Mouse (Mus musculus) neural tube, embryonic 14.5 days (tissue): ENCODE measurements around the gene Lrpap1. TPM values are rescaled to one million over a fixed set of nuclear protein-coding genes. Genes with fewer than 3 reads are reported as not detected.
A peak's percentile ranks its signal among the peaks of the same experiment; 100 is the strongest.

ENCODE experiments used
- ATAC-seq: fragments of 200-750 bp; cut with Nextera tagmentation; 2 replicates; pipeline ENCODE4 v1.8.0; 2017; ENCODE audit warnings: low read depth, mild to moderate bottlenecking, moderate TSS enrichment, moderate library complexity
- H3K27ac ChIP-seq: fragments of 300-500 bp; sonication (generic); 2 replicates; pipeline ENCODE4 v1.5.1; 2014; ENCODE audit warnings: low read depth, mild to moderate bottlenecking, control low read depth, low read length, moderate library complexity, mixed read lengths
- H3K27me3 ChIP-seq: fragments of 300-500 bp; sonication (generic); 2 replicates; pipeline ENCODE4 v1.6.1; 2014; ENCODE audit warnings: low read length; ENCODE audit not compliant: control insufficient read depth, insufficient read depth
- H3K36me3 ChIP-seq: fragments of 300-500 bp; sonication (generic); 2 replicates; pipeline ENCODE4 v1.6.1; 2014; ENCODE audit warnings: low read length, mixed read lengths; ENCODE audit not compliant: control insufficient read depth, insufficient read depth
- H3K4me1 ChIP-seq: fragments of 300-500 bp; sonication (generic); 2 replicates; pipeline ENCODE4 v1.6.1; 2014; ENCODE audit warnings: low read length; ENCODE audit not compliant: control insufficient read depth, insufficient read depth
- H3K4me2 ChIP-seq: fragments of 300-500 bp; sonication (generic); 2 replicates; pipeline ENCODE4 v1.6.1; 2014; ENCODE audit warnings: mild to moderate bottlenecking, low read depth, low read length, control low read depth
- H3K4me3 ChIP-seq: fragments of 300-500 bp; sonication (generic); 2 replicates; pipeline ENCODE4 v1.5.1; 2014; ENCODE audit warnings: low read depth, low read length, control low read depth, mixed read lengths
- H3K9ac ChIP-seq: fragments of 300-500 bp; sonication (generic); replicated peaks from 2 replicates; pipeline ENCODE4 v1.6.1; 2014; ENCODE audit warnings: low read depth, mild to moderate bottlenecking, control low read depth, low read length, mixed read lengths
- H3K9me3 ChIP-seq: fragments of 300-500 bp; sonication (generic); 2 replicates; pipeline ENCODE4 v1.6.1; 2016; ENCODE audit warnings: low read length; ENCODE audit not compliant: control insufficient read depth
- WGBS: fragments of 180-500 bp; shearing (Covaris S2); extraction: QIAGEN DNeasy Blood & Tissue Kit; methylation state at CpG from one replicate; pipeline ENCODE4 v1.1.7; 2014; 5-methylcytosine and 5-hydroxymethylcytosine counted together
- polyA plus RNA-seq: library from polyadenylated mRNA; unstranded; fragments of >200 nt; fragmentation: Nextera tagmentation; extraction: Ambion mirVana; gene quantifications from 2 replicates; pipeline ENCODE4 v1.2.1, GENCODE M21; 2014

Gene Lrpap1
- polyA plus RNA-seq, 1 experiment from 2014 or later = 156 TPM

GRCm38 (mm10) chr5:35142910-35143309 lies 37.3 kb upstream of the Lrpap1 start:
- Histone ChIP-seq H3K4me2 (no peak overlapping the region), H3K9ac (no peak overlapping the region), H3K27me3 (no peaks in the 10 kb centered on the region), H3K36me3 (no peaks in the 10 kb centered on the region), H3K4me3 (no peak overlapping the region), H3K27ac (no peak overlapping the region), H3K4me1 (peaks cover 4% of the 10 kb centered on the region; the same call in 1 of the 2 replicates), H3K9me3 (no peaks in the 10 kb centered on the region)
- ATAC-seq = no peak
- WGBS = 50% methylated on average over 1 of the region's 1 CpGs

GRCm38 (mm10) chr5:35141316-35141715 lies 35.8 kb upstream of the Lrpap1 start:
- no peak overlapping the region for H3K4me3 ChIP-seq
- WGBS = 44% methylated on average over 3 of the region's 3 CpGs
- H3K27ac ChIP-seq = no peak overlapping the region
- H3K9ac ChIP-seq = 0 out of 2 replicates have a peak overlapping the region, but pooled peaks have one; percentile 16
- no peaks in the 10 kb centered on the region for H3K9me3 ChIP-seq
- no peaks in the 10 kb centered on the region for H3K4me1 ChIP-seq
- no peaks in the 10 kb centered on the region for H3K27me3 ChIP-seq
- no peaks in the 10 kb centered on the region for H3K36me3 ChIP-seq
- no peak for ATAC-seq
- H3K4me2 ChIP-seq = no peak overlapping the region

GRCm38 (mm10) chr5:35138183-35138611 lies 32.6 kb upstream of the Lrpap1 start:
- Histone ChIP-seq H3K9ac (no peak overlapping the region), H3K27ac (no peak overlapping the region), H3K36me3 (no peaks in the 10 kb centered on the region), H3K4me1 (no peaks in the 10 kb centered on the region), H3K4me3 (no peak overlapping the region), H3K27me3 (no peaks in the 10 kb centered on the region), H3K9me3 (no peaks in the 10 kb centered on the region), H3K4me2 (no peak overlapping the region)
- no peak for ATAC-seq
- WGBS = 72% methylated on average over 11 of the region's 11 CpGs

- no peak for ATAC-seq
- Histone ChIP-seq H3K4me1 (no peaks in the 10 kb centered on the region), H3K27me3 (no peaks in the 10 kb centered on the region), H3K27ac (no peak overlapping the region; the same call in 1 of the 2 replicates), H3K36me3 (no peaks in the 10 kb centered on the region), H3K4me3 (no peak overlapping the region), H3K4me2 (no peak overlapping the region), H3K9me3 (no peaks in the 10 kb centered on the region), H3K9ac (no peak overlapping the region)
- 55% methylated on average over 13 of the region's 13 CpGs for WGBS
These were observed 32.1 kb upstream of the Lrpap1 start for GRCm38 (mm10) chr5:35137510-35138182.

- H3K36me3 ChIP-seq = no peaks in the 10 kb centered on the region
- H3K27ac ChIP-seq = no peak overlapping the region
- ATAC-seq = no peak
- H3K9ac ChIP-seq = no peak overlapping the region
- H3K4me3 ChIP-seq = no peak overlapping the region
- no peaks in the 10 kb centered on the region for H3K9me3 ChIP-seq
- 74% methylated on average over 5 of the region's 5 CpGs for WGBS
- no peaks in the 10 kb centered on the region for H3K27me3 ChIP-seq
- no peak overlapping the region for H3K4me2 ChIP-seq
- no peaks in the 10 kb centered on the region for H3K4me1 ChIP-seq
These were observed 30.3 kb upstream of the Lrpap1 start for GRCm38 (mm10) chr5:35135903-35136302.

- no peaks in the 10 kb centered on the region for H3K27me3 ChIP-seq
- no peak for ATAC-seq
- H3K9ac ChIP-seq = no peak overlapping the region
- 67% methylated on average over 3 of the region's 3 CpGs for WGBS
- H3K4me2 ChIP-seq = no peak overlapping the region
- H3K36me3 ChIP-seq = no peaks in the 10 kb centered on the region
- H3K4me1 ChIP-seq = no peaks in the 10 kb centered on the region
- no peak overlapping the region for H3K27ac ChIP-seq
- H3K4me3 ChIP-seq = no peak overlapping the region
- no peaks in the 10 kb centered on the region for H3K9me3 ChIP-seq
These were observed 28.7 kb upstream of the Lrpap1 start for GRCm38 (mm10) chr5:35134286-35134685.

GRCm38 (mm10) chr5:35133468-35133867 lies 27.9 kb upstream of the Lrpap1 start:
- WGBS = 83% methylated on average over 4 of the region's 4 CpGs
- no peaks in the 10 kb centered on the region for H3K9me3 ChIP-seq
- ATAC-seq = no peak

GRCm38 (mm10) chr5:35132278-35132980 lies 26.9 kb upstream of the Lrpap1 start:
- Histone ChIP-seq H3K27me3 (no peaks in the 10 kb centered on the region), H3K4me3 (no peak overlapping the region), H3K9me3 (no peaks in the 10 kb centered on the region), H3K4me1 (no peaks in the 10 kb centered on the region), H3K27ac (no peak overlapping the region), H3K9ac (no peak overlapping the region), H3K36me3 (no peaks in the 10 kb centered on the region), H3K4me2 (no peak overlapping the region)
- WGBS = 92% methylated on average over 9 of the region's 9 CpGs
- no peak for ATAC-seq

More at GRCm38 (mm10) chr5:35133468-35133867, 27.9 kb upstream of the Lrpap1 start:
- H3K36me3 ChIP-seq = no peaks in the 10 kb centered on the region
- no peaks in the 10 kb centered on the region for H3K27me3 ChIP-seq
- H3K4me1 ChIP-seq = no peaks in the 10 kb centered on the region
- no peak overlapping the region for H3K4me3 ChIP-seq
- H3K27ac ChIP-seq = no peak overlapping the region
- H3K4me2 ChIP-seq = no peak overlapping the region
- no peak overlapping the region for H3K9ac ChIP-seq

GRCm38 (mm10) chr5:35131773-35132172 lies 26.2 kb upstream of the Lrpap1 start:
- ATAC-seq = peak; percentile 52; the same call in 1 of the 2 replicates
- Histone ChIP-seq H3K27ac (no peak overlapping the region), H3K4me1 (no peaks in the 10 kb centered on the region), H3K4me2 (no peak overlapping the region), H3K4me3 (no peak overlapping the region), H3K27me3 (no peaks in the 10 kb centered on the region), H3K9ac (no peak overlapping the region), H3K9me3 (no peaks in the 10 kb centered on the region), H3K36me3 (no peaks in the 10 kb centered on the region)
- WGBS = 7% methylated on average over 7 of the region's 7 CpGs
